Mouse (Mus musculus) forebrain, embryonic 15.5 days (tissue): ENCODE data around the gene Ivns1abp. TPM values are rescaled to one million over a fixed set of nuclear protein-coding genes. Genes with fewer than 3 reads are reported as not detected.

ENCODE experiments used
- ATAC-seq: fragments of 200-750 bp; cut with Nextera tagmentation; replicated peaks from 2 replicates; pipeline ENCODE4 v1.8.0; 2017; ENCODE audit warnings: mild to moderate bottlenecking, moderate TSS enrichment, moderate library complexity
- H3K27ac ChIP-seq: fragments of 300-500 bp; sonication (generic); replicated peaks from 2 replicates; pipeline ENCODE4 v1.5.1; 2015; ENCODE audit warnings: mild to moderate bottlenecking, inconsistent platforms
- H3K27me3 ChIP-seq: fragments of 300-500 bp; sonication (generic); 2 replicates; pipeline ENCODE4 v1.6.1; 2015; ENCODE audit warnings: inconsistent platforms
- H3K36me3 ChIP-seq: fragments of 300-500 bp; sonication (generic); 2 replicates; pipeline ENCODE4 v1.6.1; 2015; ENCODE audit warnings: mild to moderate bottlenecking, inconsistent platforms
- H3K4me1 ChIP-seq: fragments of 300-500 bp; sonication (generic); 2 replicates; pipeline ENCODE4 v1.6.1; 2015; ENCODE audit warnings: inconsistent platforms
- H3K4me2 ChIP-seq: fragments of 300-500 bp; sonication (generic); replicated peaks from 2 replicates; pipeline ENCODE4 v1.6.1; 2015; ENCODE audit warnings: mild to moderate bottlenecking, inconsistent platforms
- H3K4me3 ChIP-seq: fragments of 300-500 bp; sonication (generic); 2 replicates; pipeline ENCODE4 v1.5.1; 2015; ENCODE audit warnings: mild to moderate bottlenecking, inconsistent platforms
- H3K9ac ChIP-seq: fragments of 300-500 bp; sonication (generic); replicated peaks from 2 replicates; pipeline ENCODE4 v1.6.1; 2015; ENCODE audit warnings: mild to moderate bottlenecking, inconsistent platforms
- H3K9me3 ChIP-seq: fragments of 300-500 bp; sonication (generic); 2 replicates; pipeline ENCODE4 v1.6.1; 2016; ENCODE audit warnings: inconsistent platforms
- WGBS: fragments of 180-500 bp; shearing (Covaris S2); methylation state at CpG from one replicate; pipeline ENCODE4 v1.1.7; 2015; ENCODE audit warnings: mixed read lengths; 5-methylcytosine and 5-hydroxymethylcytosine counted together
- polyA plus RNA-seq: library from polyadenylated mRNA; unstranded; fragments of >200 nt; fragmentation: Nextera tagmentation; extraction: Ambion mirVana; gene quantifications from 2 replicates; pipeline ENCODE4 v1.2.1, GENCODE M21; 2015

The Ivns1abp gene
- polyA plus RNA-seq, 1 experiment from 2014 or later: 380 TPM

DNA sequence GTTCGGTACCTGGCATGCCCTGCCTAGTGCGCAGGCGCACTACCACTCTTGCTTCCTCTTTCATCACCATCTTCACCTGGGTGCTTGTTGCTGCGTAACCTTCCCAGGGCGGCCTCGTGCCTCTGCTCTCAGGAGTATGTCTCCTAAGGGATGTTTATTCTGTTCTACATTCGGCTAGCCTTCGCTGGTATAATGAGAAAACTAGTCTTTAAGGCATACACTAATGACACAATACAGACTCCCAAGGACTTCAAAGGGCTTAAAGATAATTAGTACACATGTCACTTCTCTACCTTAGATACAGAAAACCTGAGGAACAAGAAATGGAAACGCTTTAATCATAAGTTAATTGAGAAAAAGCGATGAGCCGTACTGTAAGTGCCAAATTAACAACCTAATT lies 32.9 kb upstream of the Ivns1abp start:
- no peaks in the 10 kb centered on the region for H3K4me1 ChIP-seq
- no peaks in the 10 kb centered on the region for H3K9me3 ChIP-seq
- H3K9ac ChIP-seq: no peak overlapping the region
- ATAC-seq: no peak
- WGBS: 49% methylated on average over 11 of the region's 11 CpGs
- no peaks in the 10 kb centered on the region for H3K36me3 ChIP-seq
- H3K4me3 ChIP-seq: no peak overlapping the region
- H3K27me3 ChIP-seq: no peaks in the 10 kb centered on the region
- H3K27ac ChIP-seq: no peak overlapping the region
- no peak overlapping the region for H3K4me2 ChIP-seq

DNA sequence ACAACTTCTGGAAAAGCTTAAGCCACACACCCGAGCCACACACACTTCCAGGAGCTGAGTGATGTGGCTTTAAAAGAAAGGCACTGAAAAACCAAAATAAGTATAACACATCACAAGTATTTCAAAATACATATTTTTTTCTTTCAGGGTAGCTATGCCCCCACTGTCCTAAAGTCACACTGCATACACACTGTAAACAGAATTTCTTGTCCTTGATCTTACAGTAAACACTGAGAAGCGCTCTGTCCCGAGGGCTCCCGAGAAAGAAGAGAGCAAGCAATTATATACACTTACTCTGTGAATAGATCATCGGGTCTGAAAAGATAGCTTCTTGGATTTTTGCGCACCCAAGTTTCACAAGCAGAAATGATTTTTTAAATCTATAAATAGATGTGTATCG lies 25.0 kb upstream of the Ivns1abp start:
- Histone ChIP-seq H3K36me3 (no peaks in the 10 kb centered on the region), H3K4me3 (no peak overlapping the region), H3K9me3 (no peaks in the 10 kb centered on the region), H3K9ac (no peak overlapping the region), H3K27me3 (no peaks in the 10 kb centered on the region), H3K27ac (no peak overlapping the region), H3K4me2 (no peak overlapping the region), H3K4me1 (no peaks in the 10 kb centered on the region)
- WGBS: 83% methylated on average over 7 of the region's 7 CpGs
- no peak for ATAC-seq

DNA sequence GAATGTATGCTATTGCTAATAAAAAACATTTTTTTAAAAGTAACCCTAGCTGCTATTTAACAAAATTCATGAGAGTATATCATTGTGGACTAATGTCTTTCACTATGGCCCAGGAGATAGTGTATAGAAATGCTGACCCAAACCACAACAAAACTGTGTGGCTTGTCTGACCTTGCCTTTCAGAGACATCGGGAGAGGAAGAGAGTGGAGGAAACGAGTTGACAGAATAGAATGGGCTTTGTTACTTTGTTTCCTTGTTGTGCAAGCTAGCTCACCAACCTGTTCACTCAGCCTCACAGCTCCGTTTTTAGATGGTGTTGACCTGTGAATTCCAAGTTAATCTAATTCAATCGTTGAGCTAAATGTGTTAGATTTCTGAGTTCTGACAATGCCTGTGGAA lies 23.9 kb upstream of the Ivns1abp start:
- Histone ChIP-seq H3K9ac (no peak overlapping the region), H3K9me3 (no peaks in the 10 kb centered on the region), H3K4me1 (no peaks in the 10 kb centered on the region), H3K27ac (no peak overlapping the region), H3K36me3 (no peaks in the 10 kb centered on the region), H3K4me2 (no peak overlapping the region), H3K27me3 (no peaks in the 10 kb centered on the region), H3K4me3 (no peak overlapping the region)
- no peak for ATAC-seq
- WGBS: 59% methylated on average over 4 of the region's 4 CpGs

DNA sequence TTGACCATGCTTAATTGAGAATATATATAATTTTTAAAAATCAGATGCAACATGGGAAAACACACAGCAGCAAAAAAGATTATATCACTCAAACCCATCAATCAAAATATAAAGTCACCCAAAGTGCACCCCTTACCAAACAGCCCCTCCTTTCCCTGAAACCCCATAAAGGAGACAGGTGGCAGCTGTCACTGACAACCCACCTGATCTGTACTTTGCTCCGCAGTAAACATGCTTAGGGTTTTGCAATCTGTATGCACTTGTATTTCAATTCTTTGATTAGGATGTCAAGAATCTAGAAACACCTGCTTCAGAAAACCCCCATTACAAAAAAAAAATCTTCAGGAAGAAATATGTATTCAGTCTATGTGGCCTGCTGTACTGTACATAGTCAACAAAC lies 18.9 kb upstream of the Ivns1abp start:
- 90% methylated on average over 1 of the region's 1 CpGs for WGBS
- Histone ChIP-seq H3K9ac (no peak overlapping the region), H3K36me3 (no peaks in the 10 kb centered on the region), H3K4me3 (no peak overlapping the region), H3K4me2 (no peak overlapping the region), H3K27me3 (no peaks in the 10 kb centered on the region), H3K27ac (no peak overlapping the region), H3K4me1 (no peaks in the 10 kb centered on the region), H3K9me3 (no peaks in the 10 kb centered on the region)
- no peak for ATAC-seq

DNA sequence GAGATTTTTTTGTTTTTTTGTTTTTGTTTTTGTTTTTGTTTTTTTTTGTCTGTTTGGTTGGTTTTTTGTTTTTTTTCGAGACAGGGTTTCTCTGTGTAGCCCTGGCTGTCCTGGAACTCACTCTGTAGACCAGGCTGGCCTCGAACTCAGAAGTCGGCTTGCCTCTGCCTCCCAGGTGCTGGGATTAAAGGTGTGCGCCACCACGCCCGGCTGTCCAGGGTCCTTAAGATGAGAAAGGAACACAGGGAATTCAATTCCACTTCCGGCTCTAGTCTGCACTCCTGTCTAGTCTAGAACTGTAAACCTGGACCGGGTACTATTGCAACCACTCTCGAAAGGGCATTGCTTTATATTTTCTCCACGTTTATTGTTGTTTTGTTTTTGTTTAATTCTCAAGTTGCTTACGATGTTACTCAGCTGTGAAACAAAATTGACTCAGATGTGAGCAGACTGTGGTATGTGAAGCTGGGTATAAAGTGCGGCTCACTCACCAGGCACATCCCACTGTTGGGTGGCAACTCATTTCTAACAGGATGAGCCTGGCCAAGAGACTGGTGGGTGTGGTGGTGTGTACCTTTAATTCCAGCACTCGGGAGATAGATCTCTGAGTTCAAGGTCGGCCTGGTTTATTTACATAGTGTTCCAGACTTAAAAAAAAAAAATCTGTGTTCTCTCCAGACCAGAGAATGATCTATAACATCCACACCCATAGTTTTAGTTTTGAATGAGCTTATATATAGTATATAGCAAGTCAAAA lies 15.8 kb upstream of the Ivns1abp start:
- no peak overlapping the region for H3K4me3 ChIP-seq
- no peaks in the 10 kb centered on the region for H3K36me3 ChIP-seq
- H3K4me2 ChIP-seq: no peak overlapping the region
- H3K27me3 ChIP-seq: no peaks in the 10 kb centered on the region
- no peaks in the 10 kb centered on the region for H3K9me3 ChIP-seq
- 90% methylated on average over 14 of the region's 14 CpGs for whole genome bisulfite sequencing
- no peak overlapping the region for H3K9ac ChIP-seq
- no peak for ATAC-seq
- no peaks in the 10 kb centered on the region for H3K4me1 ChIP-seq
- no peak overlapping the region for H3K27ac ChIP-seq

DNA sequence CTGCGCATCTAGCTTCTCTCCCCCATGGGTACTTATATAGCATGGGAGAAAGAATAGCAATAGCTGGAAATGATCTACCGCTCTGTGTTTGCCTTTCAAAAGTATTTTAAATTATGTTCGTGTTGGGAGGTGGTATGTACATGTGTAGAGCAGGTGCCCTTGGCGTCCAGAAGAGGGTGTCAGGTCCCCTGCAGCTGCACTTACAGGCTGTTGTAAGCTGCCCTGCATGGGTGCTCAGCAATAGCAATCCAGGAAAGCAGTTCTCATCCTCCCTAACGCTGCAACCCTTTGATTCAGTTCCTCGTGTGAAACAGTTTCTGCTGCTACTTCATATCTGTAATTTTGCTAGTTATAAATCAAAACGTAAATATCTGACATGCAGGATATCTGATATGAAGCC lies 14.7 kb upstream of the Ivns1abp start:
- H3K4me1 ChIP-seq: no peaks in the 10 kb centered on the region
- H3K4me3 ChIP-seq: no peak overlapping the region
- no peaks in the 10 kb centered on the region for H3K36me3 ChIP-seq
- no peak for ATAC-seq
- H3K9ac ChIP-seq: no peak overlapping the region
- WGBS: 84% methylated on average over 7 of the region's 7 CpGs
- no peaks in the 10 kb centered on the region for H3K27me3 ChIP-seq
- H3K4me2 ChIP-seq: no peak overlapping the region
- no peak overlapping the region for H3K27ac ChIP-seq
- no peaks in the 10 kb centered on the region for H3K9me3 ChIP-seq

DNA sequence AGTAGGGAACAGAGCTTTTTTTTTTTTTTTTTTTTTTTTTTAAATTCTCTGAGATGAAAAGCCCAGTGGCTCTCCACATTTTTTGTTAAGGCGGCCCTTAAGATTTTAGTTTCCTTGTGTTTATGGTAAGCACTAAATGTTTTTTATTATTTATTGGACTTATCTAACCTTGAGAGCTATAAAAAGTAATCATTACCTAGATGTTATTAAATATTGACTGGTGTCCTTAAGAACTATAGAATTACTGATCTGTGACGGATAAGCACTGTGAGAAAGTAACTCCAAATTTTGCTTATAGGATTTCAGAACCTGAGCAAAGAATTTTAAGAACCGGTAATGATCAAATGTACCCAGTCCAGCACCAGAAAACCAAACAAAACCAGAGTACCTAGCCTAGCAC lies 11.5 kb upstream of the Ivns1abp start:
- ATAC-seq: no peak
- Histone ChIP-seq H3K27ac (no peak overlapping the region), H3K4me1 (no peaks in the 10 kb centered on the region), H3K27me3 (no peaks in the 10 kb centered on the region), H3K4me2 (no peak overlapping the region), H3K9me3 (no peaks in the 10 kb centered on the region), H3K36me3 (no peaks in the 10 kb centered on the region), H3K9ac (no peak overlapping the region), H3K4me3 (no peak overlapping the region)
- WGBS: 95% methylated on average over 3 of the region's 3 CpGs

DNA sequence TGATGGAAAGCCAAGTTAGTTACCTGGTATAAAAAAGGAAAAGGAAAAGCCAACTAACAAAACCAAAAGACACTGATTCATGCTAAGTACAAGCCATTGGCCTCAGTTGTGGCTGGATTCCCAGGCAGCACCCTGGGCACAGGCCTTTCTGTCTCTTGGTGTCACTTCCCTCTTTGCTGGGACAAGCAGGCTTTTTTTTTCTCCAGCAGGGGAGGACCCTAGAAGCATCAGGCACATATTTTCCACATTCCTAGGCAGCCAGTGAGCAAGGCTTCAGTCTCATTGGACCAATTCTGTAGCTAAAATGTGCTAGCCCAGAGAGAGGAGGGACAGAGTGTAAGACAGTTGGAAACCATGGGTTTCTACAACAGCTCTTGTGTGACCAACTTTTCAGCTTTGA lies 6.0 kb upstream of the Ivns1abp start:
- H3K27me3 ChIP-seq: no peaks in the 10 kb centered on the region
- H3K4me1 ChIP-seq: peaks cover 10% of the 10 kb centered on the region
- no peaks in the 10 kb centered on the region for H3K36me3 ChIP-seq
- H3K27ac ChIP-seq: no peak overlapping the region
- no peak overlapping the region for H3K4me2 ChIP-seq
- H3K9me3 ChIP-seq: no peaks in the 10 kb centered on the region
- H3K4me3 ChIP-seq: no peak overlapping the region
- no peak overlapping the region for H3K9ac ChIP-seq
- ATAC-seq: no peak

DNA sequence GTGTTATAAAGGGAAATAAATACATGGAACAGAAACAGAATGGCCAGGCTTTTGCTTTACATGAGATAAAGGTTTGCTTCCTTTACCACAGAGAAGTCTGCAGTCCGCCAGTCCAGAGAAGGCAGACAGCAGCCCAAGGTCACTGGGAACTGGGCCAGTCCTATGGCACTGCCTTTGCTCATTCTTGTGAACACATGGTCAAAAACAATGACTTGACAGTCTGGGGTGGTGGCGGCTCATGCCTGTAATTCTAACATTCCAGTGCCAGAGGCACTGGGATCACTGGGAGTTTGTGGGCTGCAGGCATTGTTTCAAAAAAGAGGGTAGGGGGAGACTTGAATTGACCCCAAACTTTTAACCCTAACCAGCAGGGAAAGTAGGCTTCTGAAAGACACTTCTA lies 5.3 kb upstream of the Ivns1abp start:
- Histone ChIP-seq H3K27me3 (no peaks in the 10 kb centered on the region), H3K4me2 (no peak overlapping the region), H3K4me1 (peaks cover 15% of the 10 kb centered on the region), H3K4me3 (no peak overlapping the region), H3K27ac (no peak overlapping the region), H3K9me3 (no peaks in the 10 kb centered on the region), H3K36me3 (no peaks in the 10 kb centered on the region), H3K9ac (no peak overlapping the region)
- WGBS: 33% methylated on average over 2 of the region's 2 CpGs
- ATAC-seq: no peak

DNA sequence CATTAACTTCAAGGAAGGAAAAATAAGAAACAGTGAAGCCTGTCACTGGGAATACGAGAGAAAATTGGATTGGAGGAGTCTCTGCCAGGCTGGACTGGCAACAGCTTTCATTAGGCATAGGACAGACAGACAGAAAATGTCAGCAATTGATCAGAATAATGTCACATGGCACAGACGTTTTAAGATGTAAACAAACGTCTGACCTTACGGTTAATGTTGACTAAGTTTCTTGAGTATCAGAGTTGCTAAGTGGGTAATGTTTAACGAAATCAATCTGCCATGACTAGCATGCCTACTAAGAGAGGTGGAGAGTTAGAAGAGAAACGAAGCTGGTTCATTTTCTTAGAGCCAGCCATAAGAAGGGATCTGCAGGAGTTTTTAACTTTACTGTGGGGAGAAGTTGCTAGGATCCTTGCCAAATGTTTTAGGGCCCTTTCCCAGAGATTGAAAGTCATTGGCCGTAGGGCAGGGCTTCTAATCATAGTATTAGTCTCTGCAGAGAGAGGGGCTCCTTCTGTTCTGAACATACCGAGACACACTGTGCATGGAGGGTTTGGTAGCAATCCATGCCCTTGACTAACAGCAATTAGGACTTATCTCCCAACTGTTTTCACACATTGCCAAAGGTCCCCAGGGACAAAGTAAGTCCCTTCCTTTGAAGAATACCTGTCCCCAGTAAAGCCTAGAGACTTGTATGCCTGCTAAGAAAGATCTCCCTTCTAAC lies 2.8 kb upstream of the Ivns1abp start:
- ATAC-seq: no peak
- Histone ChIP-seq H3K27me3 (no peaks in the 10 kb centered on the region), H3K9ac (no peak overlapping the region), H3K4me2 (no peak overlapping the region), H3K9me3 (no peaks in the 10 kb centered on the region), H3K4me1 (peaks cover 22% of the 10 kb centered on the region), H3K27ac (no peak overlapping the region), H3K36me3 (no peaks in the 10 kb centered on the region), H3K4me3 (no peak overlapping the region)
- 77% methylated on average over 8 of the region's 8 CpGs for WGBS

DNA sequence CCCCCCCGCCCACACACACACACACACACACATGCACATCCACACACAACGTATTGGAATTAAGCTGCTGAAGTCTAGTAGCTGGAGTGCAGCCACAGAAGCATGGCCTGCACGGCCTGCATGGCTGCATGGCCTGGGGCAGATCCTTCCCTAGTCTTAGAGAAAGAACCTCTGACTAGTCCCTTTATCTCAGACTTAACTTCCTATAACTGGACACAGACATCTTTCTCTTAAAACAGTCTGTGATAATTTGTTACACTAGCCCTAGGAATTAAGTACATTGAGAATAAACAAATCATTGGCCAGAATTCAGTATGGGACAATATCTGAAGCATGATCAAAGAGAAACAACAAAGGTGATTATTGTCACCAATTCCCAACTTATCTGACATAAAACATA lies 2.0 kb upstream of the Ivns1abp start:
- peaks cover 30% of the 10 kb centered on the region for H3K4me1 ChIP-seq
- WGBS: 45% methylated on average over 3 of the region's 3 CpGs
- no peak overlapping the region for H3K27ac ChIP-seq
- no peak for ATAC-seq
- H3K4me2 ChIP-seq: no peak overlapping the region
- H3K36me3 ChIP-seq: no peaks in the 10 kb centered on the region
- no peaks in the 10 kb centered on the region for H3K27me3 ChIP-seq
- no peak overlapping the region for H3K4me3 ChIP-seq
- no peak overlapping the region for H3K9ac ChIP-seq
- no peaks in the 10 kb centered on the region for H3K9me3 ChIP-seq

DNA sequence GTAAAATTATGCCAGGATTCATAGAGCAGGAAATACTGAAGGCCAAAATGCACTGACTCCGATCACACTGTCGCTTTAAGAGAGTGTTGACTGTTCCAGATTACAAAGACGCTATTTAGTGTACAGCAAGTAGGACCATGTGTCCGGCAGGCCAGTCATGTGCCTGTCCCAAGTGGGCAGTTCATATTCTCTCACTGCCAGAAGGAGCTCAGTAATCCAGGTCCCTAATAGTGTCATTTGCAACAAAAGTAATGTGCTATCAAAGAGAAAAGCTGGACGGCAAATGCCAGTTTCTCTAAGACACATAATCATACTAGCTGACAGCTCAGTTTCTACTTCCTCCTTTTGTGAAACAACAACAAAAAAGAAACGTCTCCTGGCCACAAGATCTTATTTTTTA lies 1.3 kb upstream of the Ivns1abp start:
- H3K27ac ChIP-seq: peak overlapping the region; percentile 15; the same call in 1 of the 2 replicates

More for the DNA sequence above, 1.3 kb upstream of the Ivns1abp start:
- H3K27me3 ChIP-seq: no peaks in the 10 kb centered on the region
- WGBS: 25% methylated on average over 6 of the region's 6 CpGs
- no peak overlapping the region; the same call in 1 of the 2 replicates for H3K9ac ChIP-seq
- ATAC-seq: no peak
- H3K4me1 ChIP-seq: peaks cover 30% of the 10 kb centered on the region
- peak overlapping the region; percentile 90 for H3K4me3 ChIP-seq
- no peaks in the 10 kb centered on the region for H3K9me3 ChIP-seq
- no peaks in the 10 kb centered on the region for H3K36me3 ChIP-seq
- peak overlapping the region; percentile 55; the same call in 1 of the 2 replicates for H3K4me2 ChIP-seq
